Mouse (Mus musculus): ENCODE data around the gene Nfia. TPM values are rescaled to one million over a fixed set of nuclear protein-coding genes. Genes with fewer than 3 reads are reported as not detected.

Nfia gene
- 7.2 TPM for total RNA-seq (2023)

GRCm38 (mm10) chr4:97772641-97773040, at the start of gene Nfia:
Nfia (plus strand) TSS chr4:97772734.

DNA sequence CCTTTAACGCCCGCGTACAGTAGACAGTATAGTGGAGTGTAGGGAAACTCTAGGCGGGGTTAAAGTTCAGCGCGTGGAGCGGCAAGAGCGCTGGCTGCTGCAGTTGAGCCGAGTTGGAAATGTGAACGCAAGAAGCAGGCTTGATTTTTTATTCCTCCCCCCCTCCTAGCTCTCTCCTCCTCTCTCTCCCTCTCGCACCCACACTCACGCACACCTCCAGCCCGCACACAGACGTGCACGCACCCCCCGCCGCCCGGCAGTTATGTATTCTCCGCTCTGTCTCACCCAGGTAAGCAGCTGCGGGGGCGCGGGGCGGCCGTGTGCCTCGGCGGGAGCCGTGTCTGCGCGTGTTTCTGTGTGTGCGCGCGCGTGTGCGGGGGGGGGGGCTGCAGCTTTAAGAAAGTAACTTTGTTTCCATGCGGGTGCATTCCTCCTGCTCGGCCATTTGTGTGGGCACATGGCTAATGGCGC, 5.2 kb downstream of the Nfia start, which contains the start of gene E130114P18Rik:
Gene E130114P18Rik (minus strand): TSS at position 373 of the 471 bp plus-strand sequence.

Other genes with a start within 250 kb of the Nfia start
- gene E130114P18Rik, start 5.3 kb downstream of the Nfia start, total RNA-seq (2023) = not detected

All from CD8-positive naive resting alpha-beta T cell, adult 57 days (primary cell).